Mouse (Mus musculus): ENCODE measurements around the gene Armc12. TPM values are rescaled to one million over a fixed set of nuclear protein-coding genes. Genes with fewer than 3 reads are reported as not detected.
A peak's percentile ranks its signal among the peaks of the same experiment; 100 is the strongest.

The Armc12 gene
- total RNA-seq, 2 experiments from 2014 or later: not detected

DNA sequence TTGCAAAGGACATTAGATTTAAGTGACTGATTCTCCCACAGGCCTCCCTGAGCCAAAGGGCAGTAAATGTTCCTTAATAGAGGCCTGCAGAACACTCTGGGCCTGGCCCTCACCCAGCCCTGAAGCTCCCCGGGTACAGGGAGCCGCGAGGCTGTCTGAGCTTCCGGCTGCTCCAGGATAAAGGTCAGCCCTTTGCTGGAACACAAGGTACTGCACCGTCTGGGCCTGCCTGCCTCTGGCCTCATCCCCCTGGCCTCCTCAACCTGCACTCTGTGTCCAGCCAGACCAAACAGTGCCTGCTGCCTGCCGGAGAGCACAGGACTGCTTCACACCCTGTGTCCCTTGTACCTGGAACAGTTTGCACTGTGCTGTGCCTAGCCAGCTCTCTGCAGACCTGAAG lies 17.9 kb upstream of the Armc12 start:
- DNase-seq: no peak

DNA sequence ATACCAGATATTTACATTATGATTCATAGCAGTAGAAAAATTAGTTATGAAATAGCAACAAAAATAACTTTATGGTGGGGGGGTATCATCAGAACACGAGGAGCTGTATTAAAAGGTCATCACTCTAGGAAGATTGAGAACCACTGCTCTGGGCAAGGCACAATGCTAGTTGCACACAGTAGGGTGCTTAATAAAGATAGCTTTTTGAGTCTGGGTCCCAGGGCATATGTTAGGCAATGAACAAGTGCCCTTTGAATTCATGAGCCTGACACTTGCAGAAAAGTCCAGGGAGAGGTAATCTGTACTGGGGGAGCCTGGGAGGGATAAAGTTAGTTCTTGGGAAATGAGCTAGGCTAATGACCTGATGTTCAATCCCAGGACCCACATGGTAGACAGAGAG lies 17.3 kb upstream of the Armc12 start:
- DNase-seq: no peak
- intact Hi-C loops (cut with DNase I): no loop called here

More for the DNA sequence above, 17.9 kb upstream of the Armc12 start:
- intact Hi-C loops (cut with DNase I): no loop called here

DNA sequence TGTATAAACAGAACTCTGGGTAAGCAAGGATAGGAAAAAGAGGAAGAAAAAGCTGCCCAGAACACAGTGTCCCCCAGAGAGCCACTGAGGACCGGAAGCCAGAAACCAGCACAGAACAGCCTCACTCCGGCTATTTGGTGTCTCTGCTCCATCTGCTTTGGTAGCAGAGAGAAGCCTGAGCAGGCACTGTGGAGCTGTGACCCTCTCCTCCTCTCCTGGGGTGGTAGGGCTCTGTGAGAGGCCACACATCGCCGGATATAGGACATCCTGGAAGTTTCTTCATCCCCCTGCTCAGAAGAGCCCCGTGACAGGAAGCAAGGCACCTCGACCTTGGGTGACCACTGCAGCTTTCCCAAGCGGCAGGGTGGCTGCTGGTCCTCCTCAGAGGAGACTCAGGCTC lies 16.8 kb upstream of the Armc12 start:
- DNase-seq: no peak
- intact Hi-C loops (cut with DNase I): no loop called here

DNA sequence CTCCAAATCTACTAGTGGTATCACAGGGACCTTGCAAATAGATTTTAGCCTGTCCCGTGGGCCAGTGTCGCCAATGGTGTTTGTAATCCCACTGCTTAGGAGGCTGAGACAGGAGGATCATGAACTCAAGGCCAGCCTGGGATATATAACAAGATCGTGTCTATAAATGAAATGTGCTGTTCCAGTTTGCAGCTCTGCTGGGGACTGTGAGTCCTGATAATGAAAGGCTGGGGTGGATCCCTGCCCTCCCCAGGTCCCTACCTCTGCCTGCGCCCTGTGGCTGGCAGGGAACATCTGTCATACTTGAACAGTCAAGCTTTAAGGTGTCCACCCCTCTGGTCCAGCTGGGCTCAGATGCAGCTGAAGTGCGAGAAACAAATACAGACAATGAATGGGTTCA lies 16.1 kb upstream of the Armc12 start:
- no peak for DNase-seq
- intact Hi-C loops (cut with DNase I): no loop called here

DNA sequence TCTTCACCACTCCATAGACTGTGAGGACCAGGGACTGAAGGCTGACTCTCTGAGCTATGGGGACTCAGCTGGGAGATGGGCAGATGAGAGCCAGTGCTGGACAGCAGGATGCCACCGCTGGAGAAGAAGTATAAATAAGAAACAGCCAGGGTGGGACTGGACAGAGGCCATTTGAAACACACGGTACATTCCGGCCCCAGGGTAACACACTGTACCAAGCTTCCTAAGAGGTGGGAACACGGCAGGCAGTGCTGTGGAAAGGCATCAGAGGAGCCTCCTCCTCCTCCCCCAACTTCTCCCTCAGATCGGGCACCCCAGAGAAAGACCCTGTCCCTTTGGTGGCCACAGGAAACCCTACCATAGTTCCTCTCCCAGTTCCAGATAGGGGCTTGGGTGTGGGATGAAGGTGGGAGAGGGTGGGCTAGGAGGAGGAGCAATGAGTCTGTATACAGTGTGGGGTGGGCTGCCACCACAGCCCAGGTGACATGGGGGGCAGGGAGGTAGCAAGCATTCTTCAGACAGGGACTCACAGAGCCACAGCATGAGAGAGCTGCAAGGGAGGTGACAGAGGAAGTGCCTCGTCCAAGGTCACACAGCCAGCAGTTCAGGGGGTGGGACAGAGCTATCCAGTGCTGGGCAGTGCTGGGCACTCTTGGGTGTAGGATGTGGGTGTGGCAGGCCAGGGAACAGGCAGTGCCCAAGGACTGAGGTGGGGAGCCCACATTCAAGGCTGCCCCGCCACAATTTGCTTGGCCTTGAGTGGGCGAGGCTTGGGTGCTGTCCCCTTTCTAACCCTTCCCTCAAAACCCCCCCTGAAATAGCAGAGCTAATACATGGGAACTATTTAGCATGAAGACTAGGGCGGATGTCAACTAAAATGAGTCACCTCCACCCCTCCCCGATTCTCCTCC lies 14.9 kb upstream of the Armc12 start:
- intact Hi-C loops (cut with DNase I): no loop called here
- DNase-seq: no peak

DNA sequence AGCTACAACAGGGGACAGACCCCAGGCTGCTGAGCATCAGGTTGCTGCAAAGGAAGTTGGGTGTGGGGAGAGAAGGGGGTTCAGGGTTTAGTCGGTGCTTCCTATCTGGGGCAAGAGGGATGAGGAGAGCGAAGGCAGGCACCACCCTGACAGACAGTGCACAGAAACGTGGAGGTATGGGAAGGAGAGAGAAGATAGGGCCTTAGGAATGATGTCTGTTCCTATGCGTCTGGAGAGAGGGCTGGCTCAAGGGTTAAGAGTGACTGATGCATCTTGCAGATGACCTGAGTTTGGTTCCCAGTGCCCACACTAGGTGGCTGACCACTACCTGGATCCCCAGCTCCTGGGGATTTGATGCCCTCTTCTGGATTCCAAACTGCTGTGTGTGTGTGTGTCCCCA lies 13.7 kb upstream of the Armc12 start:
- no peak for DNase-seq

DNA sequence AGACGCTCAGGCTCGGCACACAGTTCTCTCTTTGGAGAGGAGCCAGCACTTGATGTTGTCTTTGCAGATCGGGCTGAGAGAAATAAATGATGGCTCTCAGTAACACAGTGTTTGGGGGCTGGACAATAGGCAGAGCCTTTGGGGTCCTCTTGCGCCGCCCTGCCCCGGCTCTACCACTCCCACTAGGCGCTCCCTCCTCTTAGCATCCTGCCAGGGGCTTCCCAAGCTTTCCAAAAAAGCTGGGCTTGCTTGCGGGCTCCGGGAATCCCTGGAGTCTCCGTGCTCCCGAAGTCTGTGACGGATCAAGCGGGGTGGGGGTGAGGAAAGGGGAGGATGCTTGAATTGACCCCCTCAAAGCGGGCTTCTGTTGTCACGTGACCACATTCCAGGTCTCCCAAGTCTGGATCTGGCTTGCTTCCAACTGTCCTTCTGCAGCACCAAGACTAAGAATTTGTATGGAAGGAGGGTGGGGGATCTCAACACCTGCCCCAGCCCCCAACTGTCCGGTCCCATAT lies 13.1 kb upstream of the Armc12 start, which contains the start of gene Fkbp5:
TSS of gene Fkbp5 (minus strand) at position 87 of the 515 bp plus-strand sequence.
- intact Hi-C loops (cut with DNase I): no loop called here
- DNase-seq: peak; percentile 29

More for the DNA sequence above, 13.7 kb upstream of the Armc12 start:
- intact Hi-C loops (cut with DNase I): no loop called here

DNA sequence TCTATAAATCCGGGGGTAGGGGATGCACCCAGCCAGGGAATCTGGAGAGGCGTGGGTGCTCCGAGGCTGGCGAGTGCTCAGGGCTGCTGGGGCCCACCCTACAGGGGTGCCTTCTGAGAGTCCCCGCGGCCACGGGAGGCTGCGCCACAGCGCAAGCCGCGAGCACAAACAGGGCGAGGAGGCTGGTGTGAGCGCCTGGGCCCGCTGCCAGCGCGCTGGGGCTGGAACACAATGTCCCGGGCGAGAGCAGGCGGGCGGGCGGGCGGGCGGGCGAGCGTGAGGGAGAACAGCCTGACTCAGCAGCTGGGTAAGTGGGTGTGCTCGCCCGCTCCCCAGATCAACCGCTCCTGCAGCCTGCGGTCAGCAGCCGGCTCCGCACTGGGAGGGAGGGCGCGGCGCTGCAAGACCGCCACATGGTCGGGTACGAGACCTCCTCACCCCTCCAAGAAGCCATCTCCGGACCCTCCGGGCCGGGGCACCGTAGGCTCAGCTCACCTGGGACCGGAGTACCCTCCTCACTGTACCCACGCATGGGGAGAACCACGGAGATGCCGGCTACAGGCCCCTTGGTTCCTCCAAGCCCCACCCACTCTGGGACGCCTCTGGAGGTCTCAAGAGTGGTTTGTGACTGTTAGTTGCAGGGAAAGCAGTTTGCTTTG lies 12.5 kb upstream of the Armc12 start:
- intact Hi-C loops (cut with DNase I): no loop called here

DNA sequence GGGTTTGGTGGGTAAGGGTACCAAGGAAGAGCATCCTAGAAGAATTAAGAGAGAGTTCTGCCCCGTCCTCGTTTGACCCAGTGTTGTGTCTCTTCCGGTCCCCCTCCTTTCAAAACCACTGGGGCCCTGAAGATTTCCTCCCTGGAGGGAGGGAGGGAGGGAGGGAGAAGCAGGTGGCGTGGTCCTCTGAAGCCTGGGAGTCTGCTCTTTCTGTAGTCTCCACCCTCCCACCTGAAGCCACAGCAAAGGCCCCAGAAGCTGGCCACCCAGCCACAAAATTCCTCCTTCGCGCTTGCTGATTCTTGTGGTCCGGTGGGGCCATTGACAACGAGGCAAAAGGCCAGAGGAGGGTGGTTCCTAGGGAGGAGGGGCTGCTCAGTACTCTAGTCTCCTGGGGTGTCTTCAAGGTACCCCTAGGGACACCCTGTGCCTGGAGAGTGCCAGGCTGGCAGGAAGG lies 12.0 kb upstream of the Armc12 start:
- intact Hi-C loops (cut with DNase I): no loop called here
- no peak for DNase-seq

More for the DNA sequence above, 12.5 kb upstream of the Armc12 start:
- DNase-seq: peak; percentile 80

DNA sequence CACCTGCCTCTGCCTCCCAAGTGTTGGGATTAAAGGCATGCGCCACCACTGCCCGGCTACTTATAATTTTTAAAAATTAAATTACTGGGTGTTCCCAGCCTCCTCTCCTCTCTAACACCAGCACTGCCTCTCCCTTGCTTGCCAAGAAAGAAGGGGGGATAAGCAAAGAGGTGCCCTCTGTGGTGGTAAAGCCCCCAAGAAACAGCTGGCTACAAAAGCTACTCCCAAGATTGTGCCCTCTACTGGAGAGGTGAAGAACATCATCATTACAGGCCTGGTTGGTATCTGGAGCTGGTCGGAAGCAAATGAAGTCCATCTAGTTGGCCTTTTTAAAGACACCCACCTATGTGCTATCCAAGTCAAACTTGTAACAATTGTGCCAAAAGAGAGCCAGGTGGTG lies 10.8 kb upstream of the Armc12 start:
- no peak for DNase-seq
- intact Hi-C loops (cut with DNase I): loop anchor here (10.0 kb wide), 1 partner anchor 285 kb away; the partner anchor contains the start of gene Ppard

DNA sequence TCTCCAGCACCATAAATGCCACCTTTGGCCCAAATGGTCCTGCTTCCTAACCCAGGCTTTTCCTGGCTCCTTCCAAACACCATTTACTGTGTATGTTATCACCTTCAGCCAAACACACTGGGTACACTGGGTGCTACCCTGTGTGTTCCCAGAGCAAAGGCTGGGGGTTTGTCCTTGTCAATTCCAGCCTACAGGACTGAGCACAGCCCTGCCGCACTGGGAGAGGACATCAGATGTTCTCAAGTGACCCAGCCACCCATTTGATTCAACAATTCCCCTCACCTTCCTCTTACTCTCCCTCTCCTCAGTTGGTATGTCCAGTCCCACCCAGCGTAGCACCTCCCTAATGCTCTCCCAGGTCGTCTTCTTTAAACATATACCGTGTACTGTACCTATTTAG lies 10.0 kb upstream of the Armc12 start:
- no peak for DNase-seq
- intact Hi-C loops (cut with DNase I): loop anchor here (10.0 kb wide), 1 partner anchor 286 kb away; the partner anchor contains the start of gene Ppard

DNA sequence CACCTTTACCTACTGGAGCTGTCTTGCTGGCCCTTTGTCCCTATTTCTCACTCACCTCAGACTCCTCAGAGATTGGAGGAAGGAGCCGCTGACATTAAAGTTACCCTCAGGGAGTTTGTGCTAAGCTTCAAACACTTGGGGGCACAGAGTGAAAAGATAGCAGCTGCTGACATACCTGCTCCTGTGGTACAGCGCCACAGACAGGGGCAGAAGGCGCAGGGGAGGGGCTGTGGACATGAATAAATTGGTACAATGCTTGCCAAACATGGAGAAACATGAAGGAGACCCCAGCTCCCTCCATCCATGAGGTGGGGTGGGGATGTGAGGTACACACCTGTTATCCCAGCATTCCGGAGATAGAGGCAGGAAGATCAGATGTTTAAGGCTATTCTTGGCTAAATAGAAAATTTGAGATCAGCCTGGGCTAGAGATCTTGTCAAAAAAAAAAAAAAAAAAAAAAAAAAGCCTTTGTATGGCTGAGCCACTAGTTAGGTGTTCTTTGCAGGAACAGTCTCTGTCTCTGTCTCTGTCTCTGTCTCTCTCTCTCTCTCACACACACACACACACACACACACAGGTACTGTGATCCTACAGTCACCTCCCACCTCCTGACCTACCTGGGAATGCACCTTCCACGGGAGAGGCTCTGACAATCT lies 9.4 kb upstream of the Armc12 start:
- no peak for DNase-seq
- intact Hi-C loops (cut with DNase I): loop anchor here (10.0 kb wide), 1 partner anchor 286 kb away; the partner anchor contains the start of gene Ppard

DNA sequence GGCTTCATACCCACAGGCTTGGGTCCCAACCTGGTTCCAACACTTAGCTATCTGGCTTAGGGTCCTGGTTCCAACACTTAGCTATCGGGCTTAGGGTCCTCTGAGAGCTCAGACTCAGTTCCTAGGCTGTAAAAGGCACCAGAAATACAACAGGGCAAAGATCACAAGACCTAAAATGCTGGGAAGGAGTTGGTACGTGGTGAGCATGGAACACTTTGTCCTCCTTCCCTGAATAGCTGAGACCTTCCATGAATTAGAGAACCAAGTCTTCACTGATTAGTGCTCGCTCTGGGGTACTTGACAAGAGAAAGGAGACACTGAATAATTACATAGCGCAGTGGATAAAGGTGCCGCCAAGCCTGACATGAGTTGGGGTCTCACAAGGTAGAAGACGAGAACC lies 8.7 kb upstream of the Armc12 start:
- no peak for DNase-seq
- intact Hi-C loops (cut with DNase I): loop anchor here (10.0 kb wide), 1 partner anchor 287 kb away; the partner anchor contains the start of gene Ppard

DNA sequence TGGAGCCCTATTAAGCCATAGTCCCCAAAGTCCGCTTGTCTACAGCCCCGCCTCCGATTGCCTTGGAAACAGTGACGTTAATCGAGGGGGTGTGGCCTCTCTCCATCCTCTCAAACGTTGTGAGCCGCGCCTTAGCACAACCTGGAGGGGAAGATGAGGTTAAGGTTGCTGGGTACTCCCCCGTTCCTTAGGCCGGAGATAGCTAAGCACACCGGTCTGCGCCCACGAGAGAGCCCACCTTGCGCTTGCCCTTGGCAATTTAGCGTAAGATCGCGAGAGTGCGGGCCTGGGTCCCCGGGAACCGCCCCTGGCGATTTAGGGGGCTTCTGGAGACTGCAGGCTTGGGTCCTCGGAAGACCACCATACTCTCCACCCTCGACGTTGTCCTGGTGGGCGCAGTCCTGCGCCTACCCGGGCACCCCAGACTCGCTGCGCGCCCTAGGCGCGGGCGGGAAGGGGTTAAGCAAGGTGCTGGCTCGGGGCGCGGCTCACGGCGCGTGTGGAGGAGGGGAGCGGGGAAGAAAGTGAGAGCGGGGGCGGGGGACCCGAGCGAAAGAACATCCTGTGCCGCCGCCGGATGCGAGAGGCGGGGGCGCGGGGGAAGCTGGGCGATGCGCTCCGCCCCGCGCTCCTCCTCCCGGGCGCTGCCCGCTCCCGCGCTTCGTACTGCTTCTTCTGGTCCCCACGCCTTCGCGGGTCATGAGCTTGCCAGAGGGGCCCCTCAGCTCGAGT lies 7.8 kb upstream of the Armc12 start:
- intact Hi-C loops (cut with DNase I): loop anchor here (10.0 kb wide), 1 partner anchor 288 kb away; the partner anchor contains the start of gene Ppard
- peak; percentile 82 for DNase-seq

DNA sequence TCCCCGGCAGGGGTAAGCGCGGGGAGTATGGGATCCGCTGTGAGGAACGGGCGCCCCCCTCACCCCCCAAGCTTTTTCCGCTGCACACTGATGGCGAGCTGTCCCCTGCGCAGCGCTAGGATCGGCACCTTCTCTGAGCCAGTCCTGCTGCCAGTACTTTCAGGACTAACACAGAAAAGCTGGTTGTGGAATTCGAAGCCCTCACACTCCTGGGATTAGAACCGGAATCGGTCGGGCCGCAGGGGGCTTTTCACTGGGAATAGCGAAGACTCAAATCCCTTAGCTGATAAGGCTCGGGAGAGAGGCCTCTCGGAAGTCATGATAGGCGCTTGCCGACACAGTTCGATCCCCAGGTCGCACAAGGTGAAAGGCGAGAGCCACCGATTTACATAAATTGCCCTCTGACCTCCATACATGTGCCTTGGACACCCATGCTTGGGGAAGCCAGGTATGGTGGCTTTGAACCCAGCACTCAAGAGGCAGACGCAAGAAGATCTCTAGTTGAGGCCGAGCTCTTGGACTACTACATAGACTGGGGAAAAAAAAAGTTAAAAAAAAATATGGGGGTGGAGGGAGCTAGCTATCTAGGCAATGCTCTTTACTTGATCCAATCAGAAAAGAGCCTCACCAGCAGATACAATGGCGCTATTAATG lies 7.1 kb upstream of the Armc12 start:
- intact Hi-C loops (cut with DNase I): loop anchor here (10.0 kb wide), 1 partner anchor 289 kb away; the partner anchor contains the start of gene Ppard
- DNase-seq: no peak

DNA sequence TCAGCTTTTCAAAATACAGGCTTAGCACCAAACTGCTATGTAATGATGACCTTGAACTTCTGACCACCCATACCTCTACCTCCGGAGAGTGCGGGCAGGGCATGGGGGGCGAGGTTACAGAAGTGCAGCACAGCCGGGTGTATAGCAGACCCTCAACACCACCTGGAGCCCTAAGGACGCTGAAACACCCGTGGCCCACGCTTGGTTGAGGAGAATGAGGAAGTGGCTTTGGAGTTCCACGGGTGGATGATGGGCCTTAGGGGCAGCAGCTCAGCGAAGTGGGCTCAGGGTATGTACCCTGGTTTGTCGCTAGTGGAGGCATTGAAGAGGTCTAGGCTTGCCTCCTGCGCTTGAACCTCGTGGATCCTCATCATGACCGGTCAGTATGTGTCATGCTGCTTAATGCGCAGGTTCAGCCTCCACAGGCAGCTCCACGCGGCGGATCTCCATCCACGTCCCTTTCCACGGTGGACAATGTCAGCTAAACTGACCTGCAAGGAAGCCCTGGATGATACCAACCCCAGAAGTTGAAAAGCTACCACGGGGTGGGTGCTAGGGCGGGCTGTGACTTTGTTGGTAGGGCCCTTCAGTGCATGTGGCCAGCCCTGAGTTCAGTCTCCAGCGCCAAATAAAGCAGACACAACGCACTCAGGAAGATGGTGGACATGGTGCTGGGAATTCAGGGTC lies 6.5 kb upstream of the Armc12 start:
- intact Hi-C loops (cut with DNase I): loop anchor here (10.0 kb wide), 1 partner anchor 289 kb away; the partner anchor contains the start of gene Ppard
- no peak for DNase-seq

DNA sequence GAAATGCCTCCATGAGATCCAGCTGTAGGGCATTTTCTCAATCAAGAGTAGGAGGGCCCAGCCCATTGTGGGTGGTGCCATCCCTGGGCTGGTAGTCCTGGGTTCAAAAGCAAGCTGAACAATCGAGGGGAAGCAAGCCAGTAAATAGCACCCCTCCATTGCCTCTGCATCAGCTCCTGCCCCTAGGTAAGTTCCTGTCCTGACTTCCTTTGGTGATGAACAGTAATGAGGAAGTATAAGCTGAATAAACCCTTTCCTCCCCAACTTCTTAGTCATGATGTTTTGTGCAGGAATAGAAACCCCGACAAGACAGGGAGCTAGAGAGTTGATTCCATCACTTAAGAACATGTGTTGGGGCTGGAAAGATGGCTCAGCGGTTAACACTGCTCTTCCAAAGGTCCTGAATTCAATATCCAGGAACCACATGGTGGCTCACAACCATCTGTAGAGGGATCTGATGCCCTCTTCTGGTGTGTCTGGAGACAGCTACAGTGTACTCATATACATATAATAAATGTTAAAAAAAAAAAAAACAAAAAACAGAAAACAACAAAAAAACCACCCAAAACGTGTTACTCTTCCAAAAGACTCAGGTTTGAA lies 5.7 kb upstream of the Armc12 start:
- intact Hi-C loops (cut with DNase I): loop anchor here (5.0 to 10.0 kb wide), 2 partner anchors 138 to 290 kb away; partner anchors contain the start of gene Ppard
- DNase-seq: no peak

Data from left cerebral cortex, postnatal 4 days (tissue).